Mouse (Mus musculus) heart, adult 2 months (tissue): ENCODE measurements around the gene Agmat. TPM values are rescaled to one million over a fixed set of nuclear protein-coding genes. Genes with fewer than 3 reads are reported as not detected.

Experiments used
- DNase-seq, 2 experiments: peaks; one replicate each; pipeline ENCODE4 v3.0.0; 2021
- H3K27ac ChIP-seq: fragments of 200-600 bp; 2 replicates; pipeline ENCODE4 v1.8.1; 2022
- H3K27me3 ChIP-seq: fragments of 200-500 bp; 2 replicates; pipeline ENCODE4 v1.6.1; 2012; ENCODE audit warnings: mild to moderate bottlenecking, low read length, inconsistent platforms, mixed read lengths; ENCODE audit not compliant: control insufficient read depth, insufficient read depth
- H3K36me3 ChIP-seq: fragments of 200-500 bp; 2 replicates; pipeline ENCODE4 v1.6.1; 2012; ENCODE audit warnings: low read length, inconsistent platforms; ENCODE audit not compliant: control insufficient read depth, insufficient read depth
- H3K4me1 ChIP-seq: fragments of 200-500 bp; 2 replicates; pipeline ENCODE4 v1.6.1; 2011; ENCODE audit warnings: low read length; ENCODE audit not compliant: control insufficient read depth, insufficient read depth
- H3K4me3 ChIP-seq: fragments of 200-600 bp; 2 replicates; pipeline ENCODE4 v1.8.1; 2022
- H3K79me2 ChIP-seq: fragments of 200-500 bp; replicated peaks from 2 replicates; pipeline ENCODE4 v1.6.1; 2012; ENCODE audit warnings: mild to moderate bottlenecking, inconsistent platforms, low read length, moderate library complexity, mixed read lengths; ENCODE audit not compliant: control insufficient read depth, insufficient read depth
- H3K9ac ChIP-seq: fragments of 200-500 bp; 2 replicates; pipeline ENCODE4 v1.6.1; 2012; ENCODE audit warnings: low read depth, mild to moderate bottlenecking, control low read depth, inconsistent platforms, low read length, mixed read lengths
- CTCF ChIP-seq: fragments of 200-600 bp; IDR thresholded peaks from 2 replicates; pipeline ENCODE4 v1.8.1; 2022; ENCODE audit warnings: antibody characterized with exemption, mild to moderate bottlenecking, moderate library complexity
- EP300 ChIP-seq: fragments of 200-500 bp; IDR thresholded peaks from 2 replicates; pipeline ENCODE4 v1.6.1; 2011; ENCODE audit warnings: low read depth, low read length, control low read depth; ENCODE audit not compliant: insufficient read depth
- POLR2A ChIP-seq: fragments of 200-500 bp; IDR thresholded peaks from 2 replicates; pipeline ENCODE4 v1.6.1; 2011; ENCODE audit warnings: mild to moderate bottlenecking, low read depth, low read length, control low read depth; ENCODE audit not compliant: insufficient read depth
- WGBS: fragments of 180-500 bp; shearing (Covaris S2); methylation state at CpG from one replicate; pipeline ENCODE4 v1.1.7; 2018; 5-methylcytosine and 5-hydroxymethylcytosine counted together
- intact Hi-C: fragments of 180-260 bp; cut with DNase I; formaldehyde crosslinking; loops from one replicate; pipeline ENCODE4 v1.15.1; 2025
- polyA plus RNA-seq: library from polyadenylated mRNA; depleted of rRNA; stranded (reverse); fragments of >200 nt; gene quantifications from 2 replicates; pipeline ENCODE4 v1.2.3, GENCODE M21; 2012
- total RNA-seq, 2 experiments: library from RNA; stranded (reverse); gene quantifications; 2 replicates each; pipeline ENCODE4 v1.2.3; 2021

Agmat gene
- total and polyA plus RNA-seq, 3 experiments = 0.23 to 0.57 (median 0.32) TPM

DNA sequence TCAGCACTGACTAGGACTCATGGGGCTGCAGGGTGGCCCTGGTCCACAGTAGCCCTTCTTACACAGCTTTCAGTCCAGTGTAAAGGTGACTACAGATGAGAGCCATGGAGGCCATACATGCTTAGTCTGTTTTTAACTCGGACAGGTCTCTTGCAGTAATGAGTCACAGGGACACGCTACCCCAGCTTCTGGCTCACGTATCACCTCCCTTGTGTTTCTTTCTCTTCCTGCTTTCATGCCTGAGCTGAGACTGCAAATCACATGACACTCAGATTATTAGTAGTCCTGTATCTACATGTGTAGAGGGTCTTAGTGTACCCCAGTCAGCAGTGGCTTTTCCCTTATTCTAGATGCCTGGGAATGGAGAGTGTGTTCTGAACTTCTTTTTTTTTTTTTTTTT, 18.5 kb downstream of the Agmat start:
- H3K36me3 ChIP-seq = no peaks in the 10 kb centered on the region
- H3K4me1 ChIP-seq = peaks cover 12% of the 10 kb centered on the region
- no peak overlapping the region for H3K9ac ChIP-seq
- H3K27me3 ChIP-seq = no peaks in the 10 kb centered on the region
- no peak overlapping the region for H3K27ac ChIP-seq
- 97% methylated on average over 3 of the region's 3 CpGs for WGBS
- no peak for TF ChIP-seq POLR2A
- no peak for TF ChIP-seq EP300
- no peak for TF ChIP-seq CTCF
- H3K79me2 ChIP-seq = no peaks in the 10 kb centered on the region
- DNase-seq = no peak
- intact Hi-C loops = no loop called here
- H3K4me3 ChIP-seq = no peak overlapping the region

DNA sequence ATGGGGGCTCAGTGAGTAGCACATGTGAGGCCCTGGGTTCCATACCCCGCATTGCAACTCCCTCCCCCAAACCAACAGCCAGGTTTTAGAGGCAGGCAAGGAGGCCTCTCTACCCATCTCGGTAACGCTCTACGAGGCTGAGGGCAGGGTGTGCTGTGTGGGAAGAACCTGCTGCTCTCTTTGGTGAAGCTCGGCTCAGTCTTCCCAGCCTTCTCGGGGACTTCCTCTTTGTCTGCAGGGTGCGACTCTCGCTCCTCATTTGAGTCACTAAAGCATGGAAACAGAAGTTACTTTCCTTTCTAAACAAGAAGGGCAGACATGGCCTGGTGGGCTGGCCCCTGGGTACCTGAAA, 19.8 kb downstream of the Agmat start:
- DNase-seq = peak in 1 of 2 experiments; percentile 57
- H3K9ac ChIP-seq = peak overlapping the region; percentile 15; the same call in 1 of the 2 replicates

DNA sequence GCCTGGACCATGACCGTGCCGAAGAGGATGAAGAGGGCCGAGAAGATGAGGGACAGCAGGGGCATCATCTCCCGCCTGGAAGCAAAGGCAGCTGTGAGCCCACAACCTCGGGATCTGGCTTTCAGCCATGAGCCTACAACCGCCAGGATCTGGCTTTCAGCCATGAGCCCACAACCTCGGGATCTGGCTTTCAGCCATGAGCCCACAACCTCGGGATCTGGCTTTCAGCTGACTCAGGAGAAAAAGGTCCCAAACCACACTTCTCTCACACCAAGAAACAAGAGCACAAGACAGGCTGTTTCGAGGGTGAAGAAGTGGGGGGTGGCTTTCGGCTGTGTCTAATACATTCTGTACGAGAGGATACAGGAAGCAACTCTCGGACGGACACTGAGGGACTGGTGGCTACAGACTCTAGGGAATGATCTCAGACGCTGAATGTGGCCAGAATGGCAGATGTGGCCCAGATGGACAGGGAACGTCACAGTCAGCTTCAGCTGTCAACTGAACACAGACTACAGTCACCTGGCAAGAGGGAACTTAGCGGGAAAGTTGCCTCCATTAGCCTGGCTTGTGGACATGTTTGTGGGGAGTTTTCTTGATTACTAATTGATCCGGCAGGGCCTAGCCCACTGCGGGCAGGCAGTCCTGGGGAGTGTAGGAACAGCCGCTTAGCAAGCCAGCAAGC, 20.3 kb downstream of the Agmat start:
- Histone ChIP-seq H3K27me3 (no peaks in the 10 kb centered on the region), H3K27ac (peak overlapping the region; percentile 78), H3K4me3 (no peak overlapping the region), H3K79me2 (no peaks in the 10 kb centered on the region), H3K9ac (peak overlapping the region; percentile 15; the same call in 1 of the 2 replicates), H3K4me1 (peaks cover 12% of the 10 kb centered on the region), H3K36me3 (no peaks in the 10 kb centered on the region)
- WGBS = 9% methylated on average over 19 of the region's 19 CpGs
- DNase-seq = peak; percentile 70 to 71
- intact Hi-C loops = no loop called here
- TF ChIP-seq EP300 (0 out of 2 replicates have a peak, but pooled peaks have one; percentile 34), POLR2A (no peak), CTCF (no peak)

More for the DNA sequence above, 19.8 kb downstream of the Agmat start:
- H3K27ac ChIP-seq = peak overlapping the region; percentile 78
- no peak overlapping the region for H3K4me3 ChIP-seq
- H3K79me2 ChIP-seq = no peaks in the 10 kb centered on the region
- intact Hi-C loops = no loop called here
- peaks cover 12% of the 10 kb centered on the region for H3K4me1 ChIP-seq
- no peaks in the 10 kb centered on the region for H3K27me3 ChIP-seq
- WGBS = 63% methylated on average over 8 of the region's 8 CpGs
- H3K36me3 ChIP-seq = no peaks in the 10 kb centered on the region
- no peak for TF ChIP-seq EP300
- TF ChIP-seq CTCF = no peak
- TF ChIP-seq POLR2A = no peak

DNA sequence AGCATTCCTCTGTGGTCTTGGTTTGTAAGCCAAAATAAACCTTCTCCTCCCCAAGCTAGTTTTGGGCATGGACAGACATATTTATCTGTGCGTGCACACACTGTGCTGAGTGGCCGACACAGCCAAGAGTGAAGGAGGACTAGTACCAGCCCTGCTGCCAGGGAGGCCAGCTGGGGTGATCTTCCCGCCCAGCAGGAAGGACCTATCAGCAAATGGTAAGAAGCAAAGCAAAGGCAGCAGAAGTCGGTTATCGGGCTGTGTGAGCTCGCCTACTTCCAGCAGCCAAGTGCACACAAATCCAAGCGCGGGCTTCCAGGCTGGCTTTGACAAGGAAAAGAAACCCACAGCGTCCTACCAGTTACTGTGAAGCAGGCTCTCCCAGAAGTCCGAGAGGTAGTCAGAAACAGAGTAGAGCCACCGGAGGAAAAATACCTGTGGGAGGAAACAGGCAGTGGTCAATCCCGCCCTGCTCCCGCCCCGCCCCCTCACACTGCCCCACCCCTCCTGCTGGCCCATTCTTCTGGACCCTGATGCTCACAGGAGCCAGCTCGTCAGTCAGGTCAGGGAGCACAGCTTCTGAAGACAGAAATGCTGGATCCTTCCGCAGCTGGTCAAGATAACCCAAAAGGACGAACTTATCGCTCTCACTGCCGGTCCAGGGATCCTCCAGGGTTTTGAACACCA, 21.0 kb downstream of the Agmat start:
- intact Hi-C loops = no loop called here
- H3K27ac ChIP-seq = peak overlapping the region; percentile 78
- H3K27me3 ChIP-seq = no peaks in the 10 kb centered on the region
- H3K79me2 ChIP-seq = no peaks in the 10 kb centered on the region
- peak in 1 of 2 experiments; percentile 85 for DNase-seq
- H3K36me3 ChIP-seq = no peaks in the 10 kb centered on the region
- no peak overlapping the region for H3K4me3 ChIP-seq
- TF ChIP-seq POLR2A (peak; percentile 50; the same call in 1 of the 2 replicates), CTCF (no peak), EP300 (peak; percentile 92)
- H3K9ac ChIP-seq = no peak overlapping the region
- H3K4me1 ChIP-seq = peaks cover 12% of the 10 kb centered on the region
- 35% methylated on average over 19 of the region's 19 CpGs for WGBS

DNA sequence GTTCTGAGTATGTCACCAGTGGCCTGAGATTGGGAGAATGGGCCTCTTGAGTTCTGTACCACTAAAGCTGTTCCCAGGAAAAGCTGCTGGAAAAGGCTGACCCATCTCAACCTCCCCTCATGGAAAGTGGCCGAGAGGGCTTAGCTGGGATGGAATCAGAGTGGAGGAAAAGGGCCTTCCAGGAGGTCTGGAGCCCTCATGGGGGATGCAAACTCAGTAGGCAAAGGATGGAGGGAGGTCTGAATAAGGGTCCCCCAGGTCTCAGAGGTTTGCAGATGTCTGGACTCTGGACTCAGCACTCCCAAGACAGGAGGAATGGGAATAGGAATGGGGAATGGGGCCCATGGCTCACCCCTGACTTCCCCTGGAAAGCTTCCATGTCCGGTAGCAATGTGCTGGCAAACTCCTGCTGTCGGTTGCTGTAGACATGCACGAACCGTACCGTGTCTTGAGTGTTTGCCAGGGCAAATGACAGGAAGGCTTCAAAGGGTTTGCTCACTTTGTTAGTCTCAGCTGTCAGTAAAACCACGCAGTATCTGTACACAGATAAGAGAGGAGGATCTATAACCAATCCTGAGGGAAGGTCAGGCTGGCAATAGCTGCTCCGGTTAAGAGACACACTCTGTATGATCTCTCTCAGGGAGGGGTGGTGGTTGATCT, 23.2 kb downstream of the Agmat start:
- 53% methylated on average over 8 of the region's 8 CpGs for WGBS
- intact Hi-C loops = no loop called here
- no peak overlapping the region for H3K27ac ChIP-seq
- H3K27me3 ChIP-seq = no peaks in the 10 kb centered on the region
- H3K9ac ChIP-seq = no peak overlapping the region
- H3K36me3 ChIP-seq = no peaks in the 10 kb centered on the region
- no peak overlapping the region for H3K4me3 ChIP-seq
- H3K79me2 ChIP-seq = no peaks in the 10 kb centered on the region
- H3K4me1 ChIP-seq = peaks cover 12% of the 10 kb centered on the region
- TF ChIP-seq CTCF = no peak
- TF ChIP-seq POLR2A = no peak
- no peak for TF ChIP-seq EP300
- DNase-seq = no peak

DNA sequence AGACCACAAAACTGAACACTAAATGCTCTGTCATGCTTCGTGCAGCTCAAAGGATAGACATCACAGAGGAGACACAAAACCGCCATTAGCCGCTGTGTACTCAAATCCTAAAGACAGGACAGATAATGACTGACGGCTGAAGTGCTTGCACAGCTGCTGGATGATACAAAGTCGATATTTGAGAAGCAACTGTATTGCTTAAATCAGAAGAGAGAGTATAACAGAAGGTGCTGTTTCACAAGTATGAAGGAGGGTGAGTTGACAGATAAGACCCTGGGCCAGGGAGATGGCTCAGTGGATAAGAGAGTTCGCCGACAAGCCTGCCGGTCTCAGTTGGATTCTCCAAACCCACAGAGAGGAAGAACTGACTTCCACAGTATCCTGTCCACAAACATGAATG, 25.4 kb downstream of the Agmat start:
- Histone ChIP-seq H3K27ac (no peak overlapping the region), H3K4me3 (no peak overlapping the region), H3K4me1 (peaks cover 6% of the 10 kb centered on the region), H3K36me3 (no peaks in the 10 kb centered on the region), H3K79me2 (no peaks in the 10 kb centered on the region), H3K9ac (no peak overlapping the region), H3K27me3 (no peaks in the 10 kb centered on the region)
- 91% methylated on average over 8 of the region's 8 CpGs for WGBS
- intact Hi-C loops = no loop called here
- TF ChIP-seq POLR2A = no peak
- no peak for TF ChIP-seq EP300
- no peak for TF ChIP-seq CTCF
- no peak for DNase-seq
